Mouse (Mus musculus) ES-E14 (cell line): ENCODE data around the gene Cntn2.
A peak's percentile ranks its signal among the peaks of the same experiment; 100 is the strongest.

Experiments used
- CHD2 ChIP-seq: IDR thresholded peaks from 2 replicates; pipeline ENCODE4 v1.6.1; 2014; ENCODE audit warnings: mild to moderate bottlenecking, low read depth, low read length, inconsistent platforms
- HCFC1 ChIP-seq: IDR thresholded peaks from 2 replicates; pipeline ENCODE4 v1.6.1; 2012; ENCODE audit warnings: low read length, inconsistent platforms, borderline replicate concordance; ENCODE audit not compliant: insufficient read depth
- MAFK ChIP-seq: IDR thresholded peaks from 2 replicates; pipeline ENCODE4 v1.6.1; 2014; ENCODE audit warnings: mild to moderate bottlenecking, low read depth, low read length, inconsistent platforms; ENCODE audit not compliant: insufficient read depth

- TF ChIP-seq MAFK (peak; percentile 78), CHD2 (no peak), HCFC1 (no peak)
Observed at GRCm38 (mm10) chr1:132523920-132524319, 19.1 kb downstream of the Cntn2 start.
